Mouse (Mus musculus): Measurements from ENCODE around the gene Mgat5. TPM values are rescaled to one million over a fixed set of nuclear protein-coding genes. Genes with fewer than 3 reads are reported as not detected.

The Mgat5 gene
- polyA plus RNA-seq, 1 experiment from 2014 or later: 4.6 TPM

DNA sequence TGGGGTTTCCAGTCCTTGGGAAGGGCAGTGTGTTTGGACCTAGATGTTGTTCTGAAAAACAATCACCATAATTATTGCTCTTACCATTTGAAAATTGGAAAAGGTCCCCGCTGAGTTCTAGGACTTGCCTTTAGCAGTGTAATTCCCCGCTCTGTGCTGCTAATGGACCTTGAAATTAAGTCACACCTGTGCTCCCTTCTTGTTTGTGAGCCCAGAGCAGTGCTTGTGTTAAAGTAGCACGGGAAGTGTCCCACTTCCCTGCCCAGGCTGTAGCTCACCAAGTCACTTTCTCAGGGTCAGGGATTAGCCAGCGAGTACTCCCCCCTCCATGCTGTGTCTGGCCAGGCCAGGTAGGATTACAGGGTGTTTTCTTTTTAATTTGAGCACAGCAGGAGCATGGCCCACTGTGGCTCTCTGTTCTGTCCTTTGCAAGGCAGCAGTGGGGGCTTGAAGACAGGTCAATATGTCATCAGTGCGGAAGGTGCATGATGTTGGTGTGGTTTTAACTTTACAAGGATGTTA, 123.6 kb downstream of the Mgat5 start:
- 42% methylated on average over 5 of the region's 5 CpGs for WGBS
- no peak overlapping the region for H3K27ac ChIP-seq
- H3K4me3 ChIP-seq (replicated peaks; ENCODE audit: low read depth, low read length): no peak overlapping the region
- no peak overlapping the region for H3K9ac ChIP-seq (ENCODE audit: low read depth, low read length)
- H3K4me2 ChIP-seq (ENCODE audit: low read length): no peak overlapping the region
- no peak for TF ChIP-seq CTCF (IDR thresholded peaks at IDR 0.05; ENCODE audit: low read depth)
- 0 out of 2 replicates have a peak, but pooled peaks have one; percentile 17 for ATAC-seq (replicated peaks; ENCODE audit: low FRiP score, low read depth)
- H3K36me3 ChIP-seq (ENCODE audit: insufficient read depth, low read length): 0 out of 2 replicates have a peak, but pooled peaks cover 4% of the 10 kb centered on the region
- peak; percentile 29 for DNase-seq (ENCODE audit: low spot score)
- no peaks in the 10 kb centered on the region for H3K27me3 ChIP-seq (ENCODE audit: insufficient read depth, low read length)
- H3K9me3 ChIP-seq (replicated peaks; ENCODE audit: low read length): no peaks in the 10 kb centered on the region
- H3K4me1 ChIP-seq (replicated peaks; ENCODE audit: insufficient read depth, low read length): 0 out of 2 replicates have a peak, but pooled peaks cover 4% of the 10 kb centered on the region

- DNase-seq (ENCODE audit: low spot score) (no peak), ATAC-seq (replicated peaks; ENCODE audit: low FRiP score, low read depth) (no peak)
- 83% methylated on average over 6 of the region's 6 CpGs for WGBS
- Histone ChIP-seq H3K4me3 (replicated peaks; ENCODE audit: low read depth, low read length) (no peak overlapping the region), H3K36me3 (ENCODE audit: insufficient read depth, low read length) (no peaks in the 10 kb centered on the region), H3K27ac (no peak overlapping the region), H3K9ac (ENCODE audit: low read depth, low read length) (no peak overlapping the region), H3K27me3 (ENCODE audit: insufficient read depth, low read length) (no peaks in the 10 kb centered on the region), H3K9me3 (replicated peaks; ENCODE audit: low read length) (no peaks in the 10 kb centered on the region), H3K4me1 (replicated peaks; ENCODE audit: insufficient read depth, low read length) (0 out of 2 replicates have a peak, but pooled peaks cover 4% of the 10 kb centered on the region), H3K4me2 (ENCODE audit: low read length) (no peak overlapping the region)
- no peak for TF ChIP-seq CTCF (IDR thresholded peaks at IDR 0.05; ENCODE audit: low read depth)
Observed at GRCm38 (mm10) chr1:127329810-127330209, 125.0 kb downstream of the Mgat5 start.

DNA sequence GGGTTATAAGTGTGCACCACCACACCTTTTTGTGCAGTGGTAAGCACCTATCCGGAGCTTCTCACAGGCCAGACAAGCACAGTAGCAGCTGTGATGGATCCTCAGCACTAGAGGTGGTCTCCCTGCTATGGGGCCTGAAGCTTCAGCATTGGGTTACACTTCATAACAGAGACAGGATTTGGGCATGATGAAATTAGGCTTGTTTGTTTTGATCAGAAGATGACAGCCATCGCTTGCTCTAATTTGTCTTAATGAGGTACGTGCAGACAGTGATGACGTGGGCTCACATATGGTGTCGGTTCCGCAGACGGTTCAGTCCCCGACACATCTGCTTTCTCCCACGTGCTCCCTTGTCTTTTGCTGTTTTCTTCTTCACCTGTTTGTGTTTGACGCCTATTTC, 132.9 kb downstream of the Mgat5 start:
- Histone ChIP-seq H3K9me3 (replicated peaks; ENCODE audit: low read length) (no peaks in the 10 kb centered on the region), H3K9ac (ENCODE audit: low read depth, low read length) (no peak overlapping the region), H3K36me3 (ENCODE audit: insufficient read depth, low read length) (no peaks in the 10 kb centered on the region), H3K4me1 (replicated peaks; ENCODE audit: insufficient read depth, low read length) (no peaks in the 10 kb centered on the region), H3K27me3 (ENCODE audit: insufficient read depth, low read length) (no peaks in the 10 kb centered on the region), H3K4me2 (ENCODE audit: low read length) (no peak overlapping the region), H3K4me3 (replicated peaks; ENCODE audit: low read depth, low read length) (no peak overlapping the region), H3K27ac (no peak overlapping the region)
- no peak for TF ChIP-seq CTCF (IDR thresholded peaks at IDR 0.05; ENCODE audit: low read depth)
- WGBS: 89% methylated on average over 10 of the region's 10 CpGs
- DNase-seq (ENCODE audit: low spot score) (no peak), ATAC-seq (replicated peaks; ENCODE audit: low FRiP score, low read depth) (no peak)

DNA sequence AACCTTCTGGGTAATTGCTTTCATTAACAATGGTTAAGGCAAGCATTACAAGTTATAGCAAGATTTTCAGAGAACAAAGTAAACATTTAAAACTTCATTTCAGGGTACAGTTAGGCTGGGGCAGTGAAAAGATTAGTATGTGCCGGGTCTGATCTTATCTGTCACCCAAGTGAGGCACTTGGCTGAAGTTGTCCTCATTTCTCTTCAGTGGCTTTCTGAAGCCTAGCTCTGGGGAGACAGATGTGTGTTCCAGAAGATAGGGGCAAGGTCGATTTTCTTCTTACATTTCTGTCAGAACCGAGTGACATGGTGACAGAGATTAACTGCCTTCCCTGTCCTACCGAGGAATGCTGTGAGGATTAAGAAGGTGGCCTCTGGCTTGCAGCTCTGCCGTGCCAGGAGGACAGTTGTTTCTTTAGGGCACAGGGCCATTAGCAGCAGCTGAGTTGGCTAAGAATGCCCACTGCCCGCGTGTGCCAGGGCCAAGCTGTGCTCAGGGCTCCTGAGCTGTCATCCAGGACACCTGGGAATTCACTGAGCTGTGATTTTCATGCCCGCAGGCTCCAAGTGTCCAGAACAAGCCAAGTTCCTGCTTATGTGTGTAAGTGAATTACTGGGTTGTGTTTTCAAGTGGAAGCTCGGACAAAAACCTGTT, 134.1 kb downstream of the Mgat5 start:
- no peaks in the 10 kb centered on the region for H3K4me1 ChIP-seq (replicated peaks; ENCODE audit: insufficient read depth, low read length)
- TF ChIP-seq CTCF (IDR thresholded peaks at IDR 0.05; ENCODE audit: low read depth): no peak
- no peak overlapping the region for H3K4me2 ChIP-seq (ENCODE audit: low read length)
- H3K9ac ChIP-seq (ENCODE audit: low read depth, low read length): no peak overlapping the region
- no peaks in the 10 kb centered on the region for H3K9me3 ChIP-seq (replicated peaks; ENCODE audit: low read length)
- H3K36me3 ChIP-seq (ENCODE audit: insufficient read depth, low read length): no peaks in the 10 kb centered on the region
- H3K27ac ChIP-seq: no peak overlapping the region
- WGBS: 40% methylated on average over 9 of the region's 9 CpGs
- ATAC-seq (replicated peaks; ENCODE audit: low FRiP score, low read depth): no peak
- no peak for DNase-seq (ENCODE audit: low spot score)
- H3K27me3 ChIP-seq (ENCODE audit: insufficient read depth, low read length): no peaks in the 10 kb centered on the region
- H3K4me3 ChIP-seq (replicated peaks; ENCODE audit: low read depth, low read length): no peak overlapping the region

GRCm38 (mm10) chr1:127340296-127340695, 135.5 kb downstream of the Mgat5 start:
- no peaks in the 10 kb centered on the region for H3K9me3 ChIP-seq (replicated peaks; ENCODE audit: low read length)
- H3K36me3 ChIP-seq (ENCODE audit: insufficient read depth, low read length): no peaks in the 10 kb centered on the region
- TF ChIP-seq CTCF (IDR thresholded peaks at IDR 0.05; ENCODE audit: low read depth): no peak
- no peak overlapping the region for H3K4me3 ChIP-seq (replicated peaks; ENCODE audit: low read depth, low read length)
- no peak overlapping the region for H3K9ac ChIP-seq (ENCODE audit: low read depth, low read length)
- no peak overlapping the region for H3K4me2 ChIP-seq (ENCODE audit: low read length)
- no peaks in the 10 kb centered on the region for H3K27me3 ChIP-seq (ENCODE audit: insufficient read depth, low read length)
- ATAC-seq (replicated peaks; ENCODE audit: low FRiP score, low read depth): no peak
- WGBS: 77% methylated on average over 9 of the region's 9 CpGs
- no peak overlapping the region for H3K27ac ChIP-seq
- no peak for DNase-seq (ENCODE audit: low spot score)
- no peaks in the 10 kb centered on the region for H3K4me1 ChIP-seq (replicated peaks; ENCODE audit: insufficient read depth, low read length)

DNA sequence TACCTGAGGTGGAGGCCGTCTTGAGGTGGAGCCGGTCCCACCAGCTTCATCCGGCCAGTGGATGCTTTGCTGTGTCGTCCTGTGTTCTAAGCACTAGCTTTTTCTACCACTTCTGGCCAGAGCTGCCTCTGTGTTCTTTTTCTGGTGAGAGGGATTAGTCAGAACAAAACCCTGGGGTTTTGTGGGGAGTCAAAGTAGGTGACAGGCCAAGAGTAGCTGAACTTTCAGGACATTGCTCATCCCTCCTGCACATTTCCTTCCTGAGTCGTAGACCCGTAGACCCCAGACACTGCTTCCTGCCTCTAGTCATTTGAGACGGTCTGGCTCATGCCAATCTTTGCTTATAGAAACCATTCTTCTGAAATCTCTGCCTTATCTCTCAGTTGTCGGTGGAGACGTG, 140.1 kb downstream of the Mgat5 start:
- H3K36me3 ChIP-seq (ENCODE audit: insufficient read depth, low read length): no peaks in the 10 kb centered on the region
- 0 out of 2 replicates have a peak, but pooled peaks cover 7% of the 10 kb centered on the region for H3K4me1 ChIP-seq (replicated peaks; ENCODE audit: insufficient read depth, low read length)
- no peak overlapping the region for H3K9ac ChIP-seq (ENCODE audit: low read depth, low read length)
- no peaks in the 10 kb centered on the region for H3K9me3 ChIP-seq (replicated peaks; ENCODE audit: low read length)
- H3K27ac ChIP-seq: no peak overlapping the region
- WGBS: 56% methylated on average over 9 of the region's 9 CpGs
- DNase-seq (ENCODE audit: low spot score) (no peak), ATAC-seq (replicated peaks; ENCODE audit: low FRiP score, low read depth) (no peak)
- no peaks in the 10 kb centered on the region for H3K27me3 ChIP-seq (ENCODE audit: insufficient read depth, low read length)
- no peak for TF ChIP-seq CTCF (IDR thresholded peaks at IDR 0.05; ENCODE audit: low read depth)
- no peak overlapping the region for H3K4me3 ChIP-seq (replicated peaks; ENCODE audit: low read depth, low read length)
- no peak overlapping the region for H3K4me2 ChIP-seq (ENCODE audit: low read length)
